Mouse (Mus musculus): ENCODE measurements around the gene Serpina3i.

DNA sequence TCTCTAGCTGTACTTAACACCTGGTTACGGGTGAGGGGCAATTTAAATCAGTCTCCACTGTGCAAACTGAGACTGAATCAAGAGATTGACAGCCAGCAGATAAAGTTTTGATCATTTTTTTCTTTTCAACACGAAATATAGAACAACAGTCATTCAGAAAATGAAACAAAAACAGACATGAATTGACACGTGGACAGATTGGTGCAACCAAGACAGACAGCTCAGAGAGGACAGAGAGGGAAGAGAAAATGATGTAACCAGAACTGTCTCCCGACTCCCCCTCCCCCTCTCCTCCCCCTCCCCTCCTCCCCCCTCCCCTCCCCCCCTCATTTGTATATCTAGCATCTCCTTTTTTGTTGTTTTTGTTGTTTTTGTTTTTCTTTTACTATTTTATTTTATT lies 26.9 kb downstream of the Serpina3i start:
- TF ChIP-seq E2F4 (IDR thresholded peaks at IDR 0.05; ENCODE audit: insufficient replicate concordance, low read depth, low read length) (no peak), CTCF (conservative IDR thresholded peaks at IDR 0.05 in 1 of 2, IDR thresholded peaks at IDR 0.05 in 1 of 2; ENCODE audit: low read depth in 2 of 2, low read length in 2 of 2) (no peak), ZMIZ1 (IDR thresholded peaks at IDR 0.05; ENCODE audit: low read depth, low read length) (no peak), EP300 (IDR thresholded peaks at IDR 0.05; ENCODE audit: low read length) (peak; percentile 66), KAT2A (IDR thresholded peaks at IDR 0.05; ENCODE audit: insufficient replicate concordance, low read length) (no peak), POLR2A (IDR thresholded peaks at IDR 0.05; ENCODE audit: low read depth, low read length) (no peak), MAX (IDR thresholded peaks at IDR 0.05; ENCODE audit: low read length) (peak; percentile 74), GABPA (IDR thresholded peaks at IDR 0.05; ENCODE audit: insufficient replicate concordance, low read depth, low read length) (no peak)
